In the genomic region with DNA sequence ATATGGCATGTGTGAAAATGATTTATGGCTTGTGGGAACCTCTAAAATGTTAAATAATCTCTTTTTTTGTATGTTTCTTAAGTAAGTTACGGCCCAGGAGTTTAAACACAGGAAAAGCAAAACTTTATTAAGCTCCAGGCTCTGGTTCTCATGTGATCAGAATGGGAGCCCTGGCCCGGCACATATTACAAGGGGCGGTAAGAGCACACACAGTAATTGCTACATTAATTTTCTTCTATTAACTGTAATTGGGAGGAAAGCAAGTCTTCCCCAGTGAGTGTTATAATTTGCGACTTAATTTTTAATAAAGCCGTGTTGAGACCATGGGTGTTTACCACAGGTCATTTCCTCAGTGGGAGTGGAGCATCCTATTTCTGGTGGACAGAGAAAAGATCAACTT, we compare ENCODE assay signal across 22 mouse cellular contexts.
DNase-seq lines count a peak whose midpoint lies in the region; ATAC-seq and TF ChIP-seq lines count a peak whose summit lies in the region.
"Had no signal": no experiment of that assay in that cellular context is flagged by ENCODE, and none has a peak within 500 bp of the region (broad histone marks: within the 10 kb centered on the region; RNA-seq: fewer than 3 reads in every experiment).

No protein-coding gene starts in this region.

- TF ChIP-seq CTCF in hindbrain, postnatal 0 days (IDR thresholded peaks at IDR 0.05; ENCODE audit: low read depth) = no peak
- TF ChIP-seq CTCF in midbrain, postnatal 0 days (IDR thresholded peaks at IDR 0.05) = no peak

- no peak overlapping the region for H3K4me2 ChIP-seq in hindbrain, postnatal 0 days (ENCODE audit: low read depth, low read length)
- H3K4me2 ChIP-seq in hindbrain, embryonic 11.5 days (replicated peaks; ENCODE audit: low read depth, low read length) = no peak overlapping the region
- no peak overlapping the region for H3K4me2 ChIP-seq in midbrain, postnatal 0 days (ENCODE audit: low read depth, low read length, poor library complexity, severe bottlenecking)
- no peak overlapping the region for H3K4me2 ChIP-seq in midbrain, embryonic 14.5 days (ENCODE audit: low read length)
- H3K4me2 ChIP-seq in neural tube, embryonic 15.5 days = no peak overlapping the region
- H3K4me2 ChIP-seq: embryonic facial prominence, embryonic 12.5 days; forebrain, embryonic 13.5 days; forebrain, embryonic 15.5 days had no signal

- no peak overlapping the region for H3K9ac ChIP-seq in hindbrain, postnatal 0 days (replicated peaks; ENCODE audit: low read length)
- H3K9ac ChIP-seq in hindbrain, embryonic 11.5 days (ENCODE audit: low read depth, low read length) = no peak overlapping the region
- H3K9ac ChIP-seq in midbrain, postnatal 0 days (replicated peaks; ENCODE audit: low read length, poor library complexity, severe bottlenecking) = no peak overlapping the region
- no peak overlapping the region for H3K9ac ChIP-seq in midbrain, embryonic 14.5 days (replicated peaks; ENCODE audit: low read length)
- no peak overlapping the region for H3K9ac ChIP-seq in neural tube, embryonic 15.5 days (replicated peaks)
- H3K9ac ChIP-seq: embryonic facial prominence, embryonic 12.5 days; forebrain, embryonic 13.5 days; forebrain, embryonic 15.5 days had no signal

- H3K4me3 ChIP-seq in hindbrain, postnatal 0 days (ENCODE audit: low read length) = no peak overlapping the region
- H3K4me3 ChIP-seq in hindbrain, embryonic 11.5 days (ENCODE audit: low read depth, low read length) = no peak overlapping the region
- H3K4me3 ChIP-seq in midbrain, postnatal 0 days (ENCODE audit: low read depth, low read length) = no peak overlapping the region
- H3K4me3 ChIP-seq in midbrain, embryonic 14.5 days (replicated peaks; ENCODE audit: low read depth, low read length) = no peak overlapping the region
- H3K4me3 ChIP-seq in neural tube, embryonic 15.5 days (replicated peaks) = no peak overlapping the region
- H3K4me3 ChIP-seq: embryonic facial prominence, embryonic 10.5 days; embryonic facial prominence, embryonic 12.5 days; forebrain, embryonic 13.5 days; forebrain, embryonic 15.5 days had no signal

- H3K36me3 ChIP-seq in hindbrain, postnatal 0 days (ENCODE audit: insufficient read depth, low read length) = no peaks in the 10 kb centered on the region
- no peaks in the 10 kb centered on the region for H3K36me3 ChIP-seq in hindbrain, embryonic 11.5 days (ENCODE audit: control insufficient read depth, insufficient read depth, low read length)
- no peaks in the 10 kb centered on the region for H3K36me3 ChIP-seq in midbrain, postnatal 0 days (ENCODE audit: insufficient read depth, low read length)
- H3K36me3 ChIP-seq in midbrain, embryonic 14.5 days (ENCODE audit: control insufficient read depth, insufficient read depth, low read length) = no peaks in the 10 kb centered on the region
- H3K36me3 ChIP-seq in neural tube, embryonic 15.5 days = no peaks in the 10 kb centered on the region
- H3K36me3 ChIP-seq: embryonic facial prominence, embryonic 10.5 days; embryonic facial prominence, embryonic 12.5 days; forebrain, embryonic 15.5 days; G1E had no signal

- WGBS in hindbrain, postnatal 0 days = 79% methylated on average over 5 of the region's 5 CpGs
- 87% methylated on average over 5 of the region's 5 CpGs for whole genome bisulfite sequencing in hindbrain, embryonic 11.5 days
- WGBS in midbrain, postnatal 0 days = 85% methylated on average over 5 of the region's 5 CpGs
- WGBS in midbrain, embryonic 14.5 days = 89% methylated on average over 5 of the region's 5 CpGs
- 56% methylated on average over 5 of the region's 5 CpGs for WGBS in neural tube, embryonic 15.5 days

- no peak overlapping the region for H3K27ac ChIP-seq in hindbrain, postnatal 0 days
- H3K27ac ChIP-seq in hindbrain, embryonic 11.5 days (ENCODE audit: low read depth, low read length) = no peak overlapping the region
- H3K27ac ChIP-seq in midbrain, postnatal 0 days (ENCODE audit: low read depth, low read length) = no peak overlapping the region
- no peak overlapping the region for H3K27ac ChIP-seq in midbrain, embryonic 14.5 days (replicated peaks; ENCODE audit: low read depth, low read length)
- no peak overlapping the region for H3K27ac ChIP-seq in neural tube, embryonic 15.5 days (replicated peaks)
- H3K27ac ChIP-seq: embryonic facial prominence, embryonic 10.5 days; embryonic facial prominence, embryonic 12.5 days; forebrain, embryonic 13.5 days had no signal

- H3K4me1 ChIP-seq in hindbrain, postnatal 0 days (ENCODE audit: insufficient read depth, low read length) = no peaks in the 10 kb centered on the region
- no peaks in the 10 kb centered on the region for H3K4me1 ChIP-seq in hindbrain, embryonic 11.5 days (replicated peaks; ENCODE audit: control insufficient read depth, insufficient read depth, low read length)
- no peaks in the 10 kb centered on the region for H3K4me1 ChIP-seq in midbrain, postnatal 0 days (ENCODE audit: insufficient read depth, low read length)
- H3K4me1 ChIP-seq in midbrain, embryonic 14.5 days (ENCODE audit: control insufficient read depth, insufficient read depth, low read length) = no peaks in the 10 kb centered on the region
- 0 out of 2 replicates have a peak, but pooled peaks cover 4% of the 10 kb centered on the region for H3K4me1 ChIP-seq in neural tube, embryonic 15.5 days
- H3K4me1 ChIP-seq: embryonic facial prominence, embryonic 10.5 days; embryonic facial prominence, embryonic 12.5 days; forebrain, embryonic 13.5 days had no signal

- no peaks in the 10 kb centered on the region for H3K27me3 ChIP-seq in hindbrain, postnatal 0 days (ENCODE audit: insufficient read depth, low read length)
- H3K27me3 ChIP-seq in hindbrain, embryonic 11.5 days (ENCODE audit: control insufficient read depth, insufficient read depth, low read length) = no peaks in the 10 kb centered on the region
- no peaks in the 10 kb centered on the region for H3K27me3 ChIP-seq in midbrain, postnatal 0 days (ENCODE audit: insufficient read depth, low read length)
- H3K27me3 ChIP-seq in midbrain, embryonic 14.5 days (ENCODE audit: control insufficient read depth, insufficient read depth, low read length) = no peaks in the 10 kb centered on the region
- no peaks in the 10 kb centered on the region for H3K27me3 ChIP-seq in neural tube, embryonic 15.5 days (replicated peaks)
- H3K27me3 ChIP-seq: embryonic facial prominence, embryonic 12.5 days; forebrain, embryonic 13.5 days; forebrain, embryonic 15.5 days; Patski had no signal

- ATAC-seq in hindbrain, postnatal 0 days = no peak
- no peak for ATAC-seq in hindbrain, embryonic 11.5 days (ENCODE audit: low FRiP score)
- ATAC-seq in midbrain, postnatal 0 days (ENCODE audit: low FRiP score) = no peak
- ATAC-seq in midbrain, embryonic 14.5 days (ENCODE audit: low FRiP score, low TSS enrichment) = no peak
- peak; percentile 57 for ATAC-seq in neural tube, embryonic 15.5 days (ENCODE audit: low FRiP score)
- ATAC-seq: activated CD4-positive, CD25-positive, alpha-beta regulatory T cell, adult 4 months; CD4-positive, CD25-positive, alpha-beta regulatory T cell, adult 4 months; forebrain, embryonic 13.5 days; forebrain, embryonic 15.5 days; Patski had no signal

- no peaks in the 10 kb centered on the region for H3K9me3 ChIP-seq in hindbrain, postnatal 0 days (ENCODE audit: low read length)
- no peaks in the 10 kb centered on the region for H3K9me3 ChIP-seq in hindbrain, embryonic 11.5 days (ENCODE audit: control insufficient read depth, low read length)
- no peaks in the 10 kb centered on the region for H3K9me3 ChIP-seq in midbrain, postnatal 0 days (ENCODE audit: low read length)
- H3K9me3 ChIP-seq in midbrain, embryonic 14.5 days (ENCODE audit: control insufficient read depth, low read length) = no peaks in the 10 kb centered on the region
- H3K9me3 ChIP-seq in neural tube, embryonic 15.5 days (replicated peaks) = no peaks in the 10 kb centered on the region
- H3K9me3 ChIP-seq: embryonic facial prominence, embryonic 10.5 days; embryonic facial prominence, embryonic 12.5 days; forebrain, embryonic 13.5 days; forebrain, embryonic 15.5 days had no signal

- DNase-seq in hindbrain, postnatal 0 days (ENCODE audit: low spot score) = peak; percentile 11
- no peak for DNase-seq in hindbrain, embryonic 11.5 days (ENCODE audit: low spot score)
- DNase-seq in midbrain, postnatal 0 days (ENCODE audit: low spot score) = peak; percentile 8
- DNase-seq in midbrain, embryonic 14.5 days = no peak
- DNase-seq: adrenal gland, adult 8-10 months; adrenal gland, postnatal 14 days; adrenal gland, postnatal 36 days; B cell, adult 2 months; cerebellum, adult 11-12 months; cerebellum, adult 2 months; cerebellum, adult 9-10 months; cerebellum, postnatal 10 days; cerebellum, postnatal 25 days had no signal

Comparison
In these comparisons a context has a peak if more than half of its experiments do, and no peak if none do; other contexts are left out.
1. DNase-seq: peak in hindbrain, postnatal 0 days (single experiment) and midbrain, postnatal 0 days (single experiment); none in hindbrain, embryonic 11.5 days (single experiment) and midbrain, embryonic 14.5 days (single experiment).